Comparison of ENCODE assay signal across 9 mouse cellular contexts in the genomic region with DNA sequence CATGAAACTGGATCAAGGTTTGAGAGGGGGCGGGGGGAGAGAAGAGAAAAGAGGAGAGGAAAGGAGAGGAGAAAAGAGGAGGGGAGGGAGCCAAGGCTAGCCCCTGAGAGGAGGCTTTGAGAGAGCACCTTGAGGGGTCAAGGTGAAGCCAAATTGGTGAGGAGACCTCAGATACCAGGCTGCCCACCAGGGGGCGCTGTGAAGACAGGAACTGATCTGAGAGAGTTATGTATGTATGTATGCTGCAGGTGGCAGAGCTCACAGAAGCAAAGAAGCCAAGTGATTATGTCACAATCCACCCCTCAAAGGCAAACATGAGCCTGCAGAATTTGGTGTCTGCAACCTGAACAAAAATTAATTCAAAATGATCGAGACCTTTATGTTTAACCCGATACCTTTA. TPM values are rescaled to one million over a fixed set of nuclear protein-coding genes. Genes with fewer than 3 reads are reported as not detected.
DNase-seq lines count a peak whose midpoint lies in the region; ATAC-seq lines count a peak whose summit lies in the region.
"Had no signal": no experiment of that assay in that cellular context is flagged by ENCODE, and none has a peak within 500 bp of the region (broad histone marks: within the 10 kb centered on the region; RNA-seq: fewer than 3 reads in every experiment).

No protein-coding gene starts in this region.

- H3K4me3 ChIP-seq in forebrain, embryonic 16.5 days (replicated peaks; ENCODE audit: low read length): no peak overlapping the region
- no peak overlapping the region for H3K4me3 ChIP-seq in hindbrain, embryonic 16.5 days (ENCODE audit: low read length)
- H3K4me3 ChIP-seq: megakaryocyte, embryonic 14.5 days had no signal

- H3K27me3 ChIP-seq in forebrain, embryonic 16.5 days (replicated peaks; ENCODE audit: control insufficient read depth, insufficient read depth, low read length): no peaks in the 10 kb centered on the region
- no peaks in the 10 kb centered on the region for H3K27me3 ChIP-seq in hindbrain, embryonic 16.5 days (replicated peaks; ENCODE audit: control insufficient read depth, insufficient read depth, low read length)
- H3K27me3 ChIP-seq: megakaryocyte, embryonic 14.5 days had no signal

- H3K36me3 ChIP-seq in forebrain, embryonic 16.5 days (ENCODE audit: control insufficient read depth, insufficient read depth): peaks cover 16% of the 10 kb centered on the region
- H3K36me3 ChIP-seq in hindbrain, embryonic 16.5 days (ENCODE audit: control insufficient read depth, insufficient read depth, low read length): peaks cover 22% of the 10 kb centered on the region

- no peaks in the 10 kb centered on the region for H3K9me3 ChIP-seq in forebrain, embryonic 16.5 days (ENCODE audit: control insufficient read depth, low read length)
- H3K9me3 ChIP-seq in hindbrain, embryonic 16.5 days (ENCODE audit: control insufficient read depth, low read length): no peaks in the 10 kb centered on the region

- peak; percentile 86 for DNase-seq in NIH3T3 (ENCODE audit: low read depth)
- DNase-seq in c-Kit-positive CD71-positive TER-119-positive erythroid progenitor cells, embryonic 14.5 days (ENCODE audit: low spot score): peak; percentile 81
- peak; percentile 82 for DNase-seq in left cerebral cortex, adult 11 months (ENCODE audit: low spot score)
- peak; percentile 91 for DNase-seq in right cerebral cortex, postnatal 4 days
- DNase-seq in urinary bladder, postnatal 4 days (ENCODE audit: low spot score in 2 of 2): peak; percentile 69 to 90

- no peak overlapping the region for H3K4me2 ChIP-seq in forebrain, embryonic 16.5 days (ENCODE audit: low read length)
- H3K4me2 ChIP-seq in hindbrain, embryonic 16.5 days (ENCODE audit: low read length): no peak overlapping the region

- H3K9ac ChIP-seq in forebrain, embryonic 16.5 days (replicated peaks; ENCODE audit: low read depth, low read length): no peak overlapping the region
- H3K9ac ChIP-seq in hindbrain, embryonic 16.5 days (ENCODE audit: low read depth, low read length): no peak overlapping the region

- 65% methylated on average over 4 of the region's 4 CpGs for WGBS in forebrain, embryonic 16.5 days
- WGBS in hindbrain, embryonic 16.5 days: 63% methylated on average over 4 of the region's 4 CpGs

- no peak overlapping the region for H3K27ac ChIP-seq in forebrain, embryonic 16.5 days (ENCODE audit: low read length)
- H3K27ac ChIP-seq in hindbrain, embryonic 16.5 days (ENCODE audit: low read depth, low read length): no peak overlapping the region

- ATAC-seq in forebrain, embryonic 16.5 days: peak; percentile 45; the same call in 1 of the 2 replicates
- ATAC-seq in hindbrain, embryonic 16.5 days: 0 out of 2 replicates have a peak, but pooled peaks have one; percentile 70
- peak; percentile 99 for ATAC-seq in megakaryocyte progenitor cell, adult 5-6 weeks (replicated peaks; ENCODE audit: poor library complexity)

- H3K4me1 ChIP-seq in forebrain, embryonic 16.5 days (replicated peaks; ENCODE audit: control insufficient read depth, insufficient read depth, low read length): 0 out of 2 replicates have a peak, but pooled peaks cover 3% of the 10 kb centered on the region
- H3K4me1 ChIP-seq in hindbrain, embryonic 16.5 days (ENCODE audit: control insufficient read depth, insufficient read depth, low read depth, low read length): no peaks in the 10 kb centered on the region

RNA-seq across cellular contexts. Expression of a gene that starts 27.0 kb away (rescaled TPM):
- 142 and 160 TPM in 2 replicates for polyA plus RNA-seq in forebrain, embryonic 16.5 days (2015; fragmentation: Nextera tagmentation; extraction: Ambion mirVana)
- 129 and 142 TPM in 2 replicates for polyA plus RNA-seq in hindbrain, embryonic 16.5 days (2015; fragmentation: Nextera tagmentation; extraction: Ambion mirVana)
- total RNA-seq in megakaryocyte progenitor cell, adult 5-6 weeks (2015): 52.2 and 57.6 TPM in 2 replicates
- 53.0 and 64.7 TPM in 2 replicates for total RNA-seq in megakaryocyte progenitor cell, adult 5-6 weeks (2017)

RNA-seq across cellular contexts. Expression of a gene that starts 31.0 kb away (rescaled TPM):
- 59.0 and 60.0 TPM in 2 replicates for polyA plus RNA-seq in forebrain, embryonic 16.5 days (2015; fragmentation: Nextera tagmentation; extraction: Ambion mirVana)
- 53.5 and 56.3 TPM in 2 replicates for polyA plus RNA-seq in hindbrain, embryonic 16.5 days (2015; fragmentation: Nextera tagmentation; extraction: Ambion mirVana)
- 46.2 and 52.9 TPM in 2 replicates for total RNA-seq in megakaryocyte progenitor cell, adult 5-6 weeks (2015)
- 36.8 and 44.9 TPM in 2 replicates for total RNA-seq in megakaryocyte progenitor cell, adult 5-6 weeks (2017)

Comparison
In these comparisons a context has a peak if more than half of its experiments do, and no peak if none do; other contexts are left out.
1. ATAC-seq: peak in every context shown above with its lines; median percentile 99 in megakaryocyte progenitor cell, adult 5-6 weeks; 70 in hindbrain, embryonic 16.5 days; 45 in forebrain, embryonic 16.5 days.